Mouse (Mus musculus): Measurements from ENCODE around the gene Pex26. TPM values are rescaled to one million over a fixed set of nuclear protein-coding genes. Genes with fewer than 3 reads are reported as not detected.

The Pex26 gene
- polyA plus RNA-seq, 1 experiment from 2014 or later = 11.3 TPM

- Histone ChIP-seq H3K4me1 (peaks cover 33% of the 10 kb centered on the region), H3K36me3 (no peaks in the 10 kb centered on the region), H3K9me3 (no peaks in the 10 kb centered on the region), H3K4me2 (no peak overlapping the region), H3K27ac (no peak overlapping the region), H3K4me3 (no peak overlapping the region), H3K9ac (no peak overlapping the region), H3K27me3 (no peaks in the 10 kb centered on the region)
- 45% methylated on average over 3 of the region's 3 CpGs for WGBS
- no peak for ATAC-seq (ENCODE audit: insufficient number of reproducible peaks, low FRiP score, low TSS enrichment, low read depth)
Observed at GRCm38 (mm10) chr6:121148360-121148759, 35.1 kb upstream of the Pex26 start.

GRCm38 (mm10) chr6:121149420-121149819, 34.0 kb upstream of the Pex26 start:
- WGBS = 12% methylated on average over 3 of the region's 3 CpGs
- Histone ChIP-seq H3K4me2 (no peak overlapping the region), H3K27ac (no peak overlapping the region), H3K9ac (no peak overlapping the region), H3K4me1 (peaks cover 30% of the 10 kb centered on the region), H3K27me3 (no peaks in the 10 kb centered on the region), H3K36me3 (no peaks in the 10 kb centered on the region), H3K9me3 (no peaks in the 10 kb centered on the region), H3K4me3 (no peak overlapping the region)
- ATAC-seq (ENCODE audit: insufficient number of reproducible peaks, low FRiP score, low TSS enrichment, low read depth) = no peak

GRCm38 (mm10) chr6:121150126-121150525, 33.3 kb upstream of the Pex26 start:
- ATAC-seq (ENCODE audit: insufficient number of reproducible peaks, low FRiP score, low TSS enrichment, low read depth) = no peak
- WGBS = 91% methylated on average over 8 of the region's 8 CpGs
- Histone ChIP-seq H3K9ac (no peak overlapping the region), H3K4me1 (peaks cover 28% of the 10 kb centered on the region), H3K27me3 (no peaks in the 10 kb centered on the region), H3K27ac (no peak overlapping the region), H3K4me2 (no peak overlapping the region), H3K36me3 (no peaks in the 10 kb centered on the region), H3K4me3 (no peak overlapping the region), H3K9me3 (no peaks in the 10 kb centered on the region)

- Histone ChIP-seq H3K9ac (no peak overlapping the region), H3K9me3 (no peaks in the 10 kb centered on the region), H3K4me3 (no peak overlapping the region), H3K4me1 (peaks cover 32% of the 10 kb centered on the region), H3K27me3 (no peaks in the 10 kb centered on the region), H3K27ac (no peak overlapping the region; the same call in 1 of the 2 replicates), H3K36me3 (no peaks in the 10 kb centered on the region), H3K4me2 (no peak overlapping the region)
- peak; percentile 54; the same call in 1 of the 2 replicates for ATAC-seq (ENCODE audit: insufficient number of reproducible peaks, low FRiP score, low TSS enrichment, low read depth)
- 42% methylated on average over 6 of the region's 6 CpGs for WGBS
Observed at GRCm38 (mm10) chr6:121151732-121152131, 31.7 kb upstream of the Pex26 start.

- no peak overlapping the region for H3K4me2 ChIP-seq
- WGBS = 80% methylated on average over 8 of the region's 8 CpGs
- H3K9ac ChIP-seq = no peak overlapping the region
- no peak for ATAC-seq (ENCODE audit: insufficient number of reproducible peaks, low FRiP score, low TSS enrichment, low read depth)
- H3K4me3 ChIP-seq = no peak overlapping the region
- peaks cover 25% of the 10 kb centered on the region for H3K4me1 ChIP-seq
- H3K36me3 ChIP-seq = no peaks in the 10 kb centered on the region
- no peaks in the 10 kb centered on the region for H3K9me3 ChIP-seq
- H3K27ac ChIP-seq = no peak overlapping the region
- H3K27me3 ChIP-seq = no peaks in the 10 kb centered on the region
Observed at GRCm38 (mm10) chr6:121153177-121153576, 30.3 kb upstream of the Pex26 start.

- H3K27ac ChIP-seq = no peak overlapping the region
- H3K27me3 ChIP-seq = no peaks in the 10 kb centered on the region
- ATAC-seq (ENCODE audit: insufficient number of reproducible peaks, low FRiP score, low TSS enrichment, low read depth) = no peak
- H3K36me3 ChIP-seq = no peaks in the 10 kb centered on the region
- 75% methylated on average over 16 of the region's 16 CpGs for WGBS
- peaks cover 20% of the 10 kb centered on the region for H3K4me1 ChIP-seq
- no peak overlapping the region for H3K4me2 ChIP-seq
- no peak overlapping the region for H3K4me3 ChIP-seq
- no peaks in the 10 kb centered on the region for H3K9me3 ChIP-seq
- H3K9ac ChIP-seq = no peak overlapping the region
Observed at GRCm38 (mm10) chr6:121154451-121155300, 28.8 kb upstream of the Pex26 start.

GRCm38 (mm10) chr6:121156030-121156429, 27.4 kb upstream of the Pex26 start:
- no peak for ATAC-seq (ENCODE audit: insufficient number of reproducible peaks, low FRiP score, low TSS enrichment, low read depth)
- no peaks in the 10 kb centered on the region for H3K27me3 ChIP-seq

GRCm38 (mm10) chr6:121159616-121160015, 23.9 kb upstream of the Pex26 start:
- H3K9me3 ChIP-seq = no peaks in the 10 kb centered on the region
- no peaks in the 10 kb centered on the region for H3K27me3 ChIP-seq
- no peak overlapping the region for H3K4me2 ChIP-seq
- no peak overlapping the region for H3K4me3 ChIP-seq
- H3K4me1 ChIP-seq = peaks cover 15% of the 10 kb centered on the region
- ATAC-seq (ENCODE audit: insufficient number of reproducible peaks, low FRiP score, low TSS enrichment, low read depth) = peak; percentile 38; the same call in 1 of the 2 replicates
- H3K9ac ChIP-seq = no peak overlapping the region
- H3K27ac ChIP-seq = peak overlapping the region; percentile 13; the same call in 1 of the 2 replicates
- 85% methylated on average over 5 of the region's 5 CpGs for WGBS
- no peaks in the 10 kb centered on the region for H3K36me3 ChIP-seq

More at GRCm38 (mm10) chr6:121156030-121156429, 27.4 kb upstream of the Pex26 start:
- Histone ChIP-seq H3K4me2 (no peak overlapping the region), H3K4me1 (peaks cover 27% of the 10 kb centered on the region), H3K27ac (no peak overlapping the region), H3K9me3 (no peaks in the 10 kb centered on the region), H3K4me3 (no peak overlapping the region), H3K36me3 (no peaks in the 10 kb centered on the region), H3K9ac (no peak overlapping the region)
- WGBS = 65% methylated on average over 2 of the region's 2 CpGs

GRCm38 (mm10) chr6:121160126-121160525, 23.3 kb upstream of the Pex26 start:
- no peak for ATAC-seq (ENCODE audit: insufficient number of reproducible peaks, low FRiP score, low TSS enrichment, low read depth)
- peaks cover 13% of the 10 kb centered on the region for H3K4me1 ChIP-seq
- H3K27ac ChIP-seq = 0 out of 2 replicates have a peak overlapping the region, but pooled peaks have one; percentile 13
- no peak overlapping the region for H3K4me2 ChIP-seq
- 48% methylated on average over 6 of the region's 6 CpGs for WGBS
- no peaks in the 10 kb centered on the region for H3K36me3 ChIP-seq
- H3K27me3 ChIP-seq = no peaks in the 10 kb centered on the region
- no peaks in the 10 kb centered on the region for H3K9me3 ChIP-seq
- no peak overlapping the region for H3K9ac ChIP-seq
- H3K4me3 ChIP-seq = no peak overlapping the region

- no peak overlapping the region for H3K4me2 ChIP-seq
- no peak for ATAC-seq (ENCODE audit: insufficient number of reproducible peaks, low FRiP score, low TSS enrichment, low read depth)
- H3K36me3 ChIP-seq = no peaks in the 10 kb centered on the region
- H3K9ac ChIP-seq = no peak overlapping the region
- H3K4me3 ChIP-seq = no peak overlapping the region
- peaks cover 11% of the 10 kb centered on the region for H3K4me1 ChIP-seq
- H3K9me3 ChIP-seq = no peaks in the 10 kb centered on the region
- H3K27me3 ChIP-seq = no peaks in the 10 kb centered on the region
- 82% methylated on average over 12 of the region's 12 CpGs for WGBS
- no peak overlapping the region for H3K27ac ChIP-seq
Observed at GRCm38 (mm10) chr6:121162616-121163015, 20.9 kb upstream of the Pex26 start.

GRCm38 (mm10) chr6:121166098-121166552, 17.3 kb upstream of the Pex26 start:
- no peak for ATAC-seq (ENCODE audit: insufficient number of reproducible peaks, low FRiP score, low TSS enrichment, low read depth)
- Histone ChIP-seq H3K9me3 (no peaks in the 10 kb centered on the region), H3K9ac (no peak overlapping the region), H3K4me3 (no peak overlapping the region), H3K27ac (no peak overlapping the region), H3K4me2 (no peak overlapping the region), H3K36me3 (no peaks in the 10 kb centered on the region), H3K27me3 (no peaks in the 10 kb centered on the region), H3K4me1 (peaks cover 4% of the 10 kb centered on the region; the same call in 1 of the 2 replicates)
- WGBS = 49% methylated on average over 10 of the region's 10 CpGs

GRCm38 (mm10) chr6:121167381-121167975, 16.0 kb upstream of the Pex26 start:
- H3K9ac ChIP-seq = no peak overlapping the region
- no peak for ATAC-seq (ENCODE audit: insufficient number of reproducible peaks, low FRiP score, low TSS enrichment, low read depth)
- H3K9me3 ChIP-seq = no peaks in the 10 kb centered on the region
- no peaks in the 10 kb centered on the region for H3K27me3 ChIP-seq
- peaks cover 4% of the 10 kb centered on the region; the same call in 1 of the 2 replicates for H3K4me1 ChIP-seq
- no peak overlapping the region for H3K27ac ChIP-seq
- H3K4me3 ChIP-seq = no peak overlapping the region
- H3K36me3 ChIP-seq = no peaks in the 10 kb centered on the region
- no peak overlapping the region for H3K4me2 ChIP-seq
- WGBS = 59% methylated on average over 7 of the region's 7 CpGs

Data from limb, embryonic 15.5 days (tissue).